Mouse (Mus musculus) spleen, adult 12 weeks (tissue): Measurements from ENCODE around the gene Mapre3.

ENCODE experiments used
- DNase-seq: peaks from one replicate; pipeline ENCODE4 v3.0.0; 2022; ENCODE audit warnings: low spot score

Mapre3 gene

GRCm38 (mm10) chr5:30824124-30824988 is 9.9 kb downstream of the Mapre3 start:
- no peak for DNase-seq

- no peak for DNase-seq
Measured at GRCm38 (mm10) chr5:30825166-30825565, 10.7 kb downstream of the Mapre3 start.

GRCm38 (mm10) chr5:30825821-30826220 is 11.4 kb downstream of the Mapre3 start:
- no peak for DNase-seq

- DNase-seq = no peak
Measured at GRCm38 (mm10) chr5:30833416-30833815, 19.0 kb downstream of the Mapre3 start.

- no peak for DNase-seq
Measured at GRCm38 (mm10) chr5:30839731-30840130, 25.3 kb downstream of the Mapre3 start.

GRCm38 (mm10) chr5:30841896-30842295 is 27.5 kb downstream of the Mapre3 start:
- no peak for DNase-seq

- no peak for DNase-seq
Measured at GRCm38 (mm10) chr5:30849891-30850555, 35.6 kb downstream of the Mapre3 start.

GRCm38 (mm10) chr5:30850556-30850925 is 36.1 kb downstream of the Mapre3 start:
- no peak for DNase-seq

GRCm38 (mm10) chr5:30853522-30853921 is 39.1 kb downstream of the Mapre3 start:
- DNase-seq = no peak

- no peak for DNase-seq
Measured at GRCm38 (mm10) chr5:30855674-30856073, 41.2 kb downstream of the Mapre3 start.

- DNase-seq = no peak
Measured at GRCm38 (mm10) chr5:30856124-30856523, 41.7 kb downstream of the Mapre3 start.

GRCm38 (mm10) chr5:30863852-30864251 is 49.4 kb downstream of the Mapre3 start:
- no peak for DNase-seq

- no peak for DNase-seq
Measured at GRCm38 (mm10) chr5:30864322-30864721, 49.9 kb downstream of the Mapre3 start.

GRCm38 (mm10) chr5:30866871-30867270 is 52.4 kb downstream of the Mapre3 start:
- no peak for DNase-seq

GRCm38 (mm10) chr5:30867712-30868111 is 53.3 kb downstream of the Mapre3 start, which contains the start of gene Tmem214:
TSS of gene Tmem214 (plus strand) at chr5:30868012.
- no peak for DNase-seq

- no peak for DNase-seq
Measured at GRCm38 (mm10) chr5:30868981-30869380, 54.5 kb downstream of the Mapre3 start.

GRCm38 (mm10) chr5:30869405-30870130 is 55.1 kb downstream of the Mapre3 start:
- peak; percentile 87 for DNase-seq

- no peak for DNase-seq
Measured at GRCm38 (mm10) chr5:30870131-30870406, 55.6 kb downstream of the Mapre3 start.

GRCm38 (mm10) chr5:30872574-30872973 is 58.1 kb downstream of the Mapre3 start:
- no peak for DNase-seq

- DNase-seq = no peak
Measured at GRCm38 (mm10) chr5:30874365-30874764, 59.9 kb downstream of the Mapre3 start.

- DNase-seq = no peak
Measured at GRCm38 (mm10) chr5:30878616-30879015, 64.2 kb downstream of the Mapre3 start.

- DNase-seq = no peak
Measured at GRCm38 (mm10) chr5:30879347-30879943, 65.0 kb downstream of the Mapre3 start.
